ENCODE assay signal across 9 mouse cellular contexts in the genomic region with DNA sequence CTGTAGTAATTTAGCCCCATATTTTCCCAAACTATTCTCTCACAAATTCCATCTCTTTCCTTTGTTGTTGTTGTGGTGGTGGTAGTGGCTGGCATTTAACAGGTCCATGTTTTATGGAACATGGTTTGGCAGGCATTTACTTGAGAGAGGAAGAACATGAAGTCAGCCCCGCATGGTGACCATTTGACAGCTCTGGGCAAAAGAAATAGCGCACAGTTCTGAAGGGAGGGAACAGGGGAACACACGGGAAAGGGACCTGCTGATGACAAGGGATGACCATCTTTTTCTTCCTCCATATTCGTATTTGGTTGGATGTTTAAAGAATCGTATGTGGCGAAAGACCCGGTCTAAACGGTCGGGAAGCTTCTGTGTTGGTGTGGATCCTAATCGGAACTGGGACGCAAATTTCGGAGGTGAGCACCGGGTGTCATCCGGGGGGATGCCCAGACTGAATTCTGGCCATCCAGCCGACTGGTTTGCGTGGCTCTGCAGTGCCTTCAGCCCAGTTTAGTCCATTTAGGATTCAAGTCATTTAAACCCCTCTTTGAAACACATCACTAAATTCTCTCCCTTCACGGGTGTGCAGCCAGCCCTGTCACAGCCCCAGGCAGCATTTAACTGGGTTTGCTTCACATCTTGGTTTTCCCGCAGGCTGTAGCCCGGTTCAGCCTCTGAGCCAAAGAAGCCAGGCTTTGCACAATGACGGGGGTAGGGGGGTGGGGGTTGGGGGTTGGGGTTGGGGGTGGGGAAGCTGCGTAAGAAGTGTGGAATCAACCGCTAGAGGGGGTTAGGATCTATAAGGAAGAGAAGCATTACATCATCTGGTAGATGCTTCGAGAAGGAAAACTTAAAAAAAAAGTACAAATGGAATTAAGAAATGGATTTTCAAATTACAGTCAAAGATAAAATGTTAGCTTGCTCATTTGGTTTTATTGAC. TPM values are rescaled to one million over a fixed set of nuclear protein-coding genes. Genes with fewer than 3 reads are reported as not detected.
A peak's percentile ranks its signal among the peaks of the same experiment; 100 is the strongest.
DNase-seq lines count a peak whose midpoint lies in the region; ATAC-seq and TF ChIP-seq lines count a peak whose summit lies in the region.
"Had no signal": no experiment of that assay in that cellular context is flagged by ENCODE, and none has a peak within 500 bp of the region (broad histone marks: within the 10 kb centered on the region; RNA-seq: fewer than 3 reads in every experiment).

No protein-coding gene starts in this region.

- peak; percentile 62 for ATAC-seq in kidney, embryonic 15.5 days (replicated peaks; ENCODE audit: low FRiP score)
- ATAC-seq in embryonic facial prominence, embryonic 13.5 days (ENCODE audit: insufficient number of reproducible peaks, insufficient read depth, low FRiP score, low TSS enrichment, low read depth): no peak
- ATAC-seq in limb, embryonic 12.5 days (ENCODE audit: insufficient number of reproducible peaks, insufficient read depth, low FRiP score, low TSS enrichment, low read depth): no peak
- ATAC-seq in stomach, embryonic 15.5 days (ENCODE audit: insufficient read depth, low FRiP score, low read depth): no peak

- H3K9me3 ChIP-seq in kidney, embryonic 15.5 days (replicated peaks): no peaks in the 10 kb centered on the region
- H3K9me3 ChIP-seq in embryonic facial prominence, embryonic 13.5 days: no peaks in the 10 kb centered on the region
- H3K9me3 ChIP-seq in limb, embryonic 12.5 days: 0 out of 2 replicates have a peak, but pooled peaks cover 4% of the 10 kb centered on the region
- H3K9me3 ChIP-seq in stomach, embryonic 15.5 days: no peaks in the 10 kb centered on the region

- H3K4me3 ChIP-seq in kidney, embryonic 15.5 days (replicated peaks): peak overlapping the region; percentile 13
- no peak overlapping the region for H3K4me3 ChIP-seq in embryonic facial prominence, embryonic 13.5 days
- H3K4me3 ChIP-seq in limb, embryonic 12.5 days (replicated peaks): 0 out of 2 replicates have a peak overlapping the region, but pooled peaks have one; percentile 8
- H3K4me3 ChIP-seq in stomach, embryonic 15.5 days (replicated peaks): no peak overlapping the region

- peak overlapping the region; percentile 45 for H3K4me2 ChIP-seq in kidney, embryonic 15.5 days
- peak overlapping the region; percentile 47 for H3K4me2 ChIP-seq in embryonic facial prominence, embryonic 13.5 days
- peak overlapping the region; percentile 43 for H3K4me2 ChIP-seq in limb, embryonic 12.5 days
- peak overlapping the region; percentile 32 for H3K4me2 ChIP-seq in stomach, embryonic 15.5 days

- no peaks in the 10 kb centered on the region for H3K36me3 ChIP-seq in kidney, embryonic 15.5 days
- no peaks in the 10 kb centered on the region for H3K36me3 ChIP-seq in embryonic facial prominence, embryonic 13.5 days
- no peaks in the 10 kb centered on the region; the same call in 1 of the 2 replicates for H3K36me3 ChIP-seq in limb, embryonic 12.5 days
- no peaks in the 10 kb centered on the region for H3K36me3 ChIP-seq in stomach, embryonic 15.5 days

- DNase-seq in kidney, adult 18-20 months: no peak
- DNase-seq in brain, embryonic 14.5 days (ENCODE audit: low read depth): peak; percentile 95
- DNase-seq in thymus, postnatal 36 days: no peak
- no peak for DNase-seq in left cerebral cortex, adult 18-20 months (ENCODE audit: low spot score in 2 of 2)

- peaks cover 51% of the 10 kb centered on the region for H3K4me1 ChIP-seq in kidney, embryonic 15.5 days
- peaks cover 65% of the 10 kb centered on the region for H3K4me1 ChIP-seq in embryonic facial prominence, embryonic 13.5 days
- H3K4me1 ChIP-seq in limb, embryonic 12.5 days (replicated peaks): peaks cover 63% of the 10 kb centered on the region
- peaks cover 18% of the 10 kb centered on the region for H3K4me1 ChIP-seq in stomach, embryonic 15.5 days

- H3K9ac ChIP-seq in kidney, embryonic 15.5 days: no peak overlapping the region
- peak overlapping the region; percentile 22; the same call in 1 of the 2 replicates for H3K9ac ChIP-seq in embryonic facial prominence, embryonic 13.5 days
- no peak overlapping the region; the same call in 1 of the 2 replicates for H3K9ac ChIP-seq in limb, embryonic 12.5 days (replicated peaks)
- no peak overlapping the region for H3K9ac ChIP-seq in stomach, embryonic 15.5 days

- H3K27ac ChIP-seq in kidney, embryonic 15.5 days: peak overlapping the region; percentile 76
- peak overlapping the region; percentile 48 for H3K27ac ChIP-seq in embryonic facial prominence, embryonic 13.5 days
- peak overlapping the region; percentile 86 for H3K27ac ChIP-seq in limb, embryonic 12.5 days
- H3K27ac ChIP-seq in stomach, embryonic 15.5 days: no peak overlapping the region

- H3K27me3 ChIP-seq in kidney, embryonic 15.5 days: no peaks in the 10 kb centered on the region
- H3K27me3 ChIP-seq in embryonic facial prominence, embryonic 13.5 days: no peaks in the 10 kb centered on the region
- H3K27me3 ChIP-seq in limb, embryonic 12.5 days: no peaks in the 10 kb centered on the region
- H3K27me3 ChIP-seq in stomach, embryonic 15.5 days (replicated peaks): no peaks in the 10 kb centered on the region

- peak; percentile 6; the same call in 1 of the 2 replicates for TF ChIP-seq CTCF in brain, embryonic 14.5 days (IDR thresholded peaks at IDR 0.05; ENCODE audit: borderline replicate concordance, extremely low read depth, insufficient read depth, insufficient read length)

- 24% methylated on average over 23 of the region's 23 CpGs for WGBS in kidney, embryonic 15.5 days
- WGBS in embryonic facial prominence, embryonic 13.5 days: 25% methylated on average over 23 of the region's 23 CpGs
- WGBS in limb, embryonic 12.5 days: 23% methylated on average over 23 of the region's 23 CpGs
- 33% methylated on average over 23 of the region's 23 CpGs for WGBS in stomach, embryonic 15.5 days

- no peak for TF ChIP-seq POLR2A in brain, embryonic 14.5 days (IDR thresholded peaks at IDR 0.05; ENCODE audit: borderline replicate concordance, extremely low read depth, insufficient read depth, insufficient read length, poor library complexity, severe bottlenecking)

RNA-seq across cellular contexts. Expression of a gene that starts 10.5 kb away (rescaled TPM):
- 20.2 and 21.5 TPM in 2 replicates for polyA plus RNA-seq in kidney, embryonic 15.5 days (2015; fragmentation: Nextera tagmentation; extraction: Ambion mirVana)
- polyA plus RNA-seq in brain, embryonic 14.5 days (2012; rRNA removed): 3.4 and 4.1 TPM in 2 replicates
- 6.3 and 6.4 TPM in 2 replicates for polyA plus RNA-seq in embryonic facial prominence, embryonic 13.5 days (2015; fragmentation: Nextera tagmentation; extraction: Ambion mirVana)
- 23.7 and 28.1 TPM in 2 replicates for polyA plus RNA-seq in limb, embryonic 12.5 days (2016; fragmentation: Nextera tagmentation; extraction: Ambion mirVana)
- 765 and 1,219 TPM in 2 replicates for polyA plus RNA-seq in stomach, embryonic 15.5 days (2015; fragmentation: Nextera tagmentation; extraction: Ambion mirVana)
- total RNA-seq in left cerebral cortex, adult 18-20 months (2021): 1 to 10 TPM; 1.9 to 2.0 TPM

RNA-seq across cellular contexts. Expression of a gene that starts 16.3 kb away (rescaled TPM):
- polyA plus RNA-seq in kidney, embryonic 15.5 days (2015; fragmentation: Nextera tagmentation; extraction: Ambion mirVana): 0.18 and 0.37 TPM in 2 replicates
- polyA plus RNA-seq in brain, embryonic 14.5 days (2012; rRNA removed): 2.5 and 3.3 TPM in 2 replicates
- polyA plus RNA-seq in embryonic facial prominence, embryonic 13.5 days (2015; fragmentation: Nextera tagmentation; extraction: Ambion mirVana): 0.83 and 1.4 TPM in 2 replicates
- 1.9 TPM in 2 replicates for polyA plus RNA-seq in limb, embryonic 12.5 days (2016; fragmentation: Nextera tagmentation; extraction: Ambion mirVana)
- polyA plus RNA-seq in stomach, embryonic 15.5 days (2015; fragmentation: Nextera tagmentation; extraction: Ambion mirVana): 0.83 TPM in 2 replicates
- total RNA-seq in left cerebral cortex, adult 18-20 months (2021): under 1 TPM; 0.19 to 0.21 TPM

RNA-seq across cellular contexts. Expression of a gene that starts 42.3 kb away (rescaled TPM):
- polyA plus RNA-seq in kidney, embryonic 15.5 days (2015; fragmentation: Nextera tagmentation; extraction: Ambion mirVana): not detected in 2 replicates
- 0.09 and 0.10 TPM in 2 replicates for polyA plus RNA-seq in brain, embryonic 14.5 days (2012; rRNA removed)
- polyA plus RNA-seq in embryonic facial prominence, embryonic 13.5 days (2015; fragmentation: Nextera tagmentation; extraction: Ambion mirVana): 0.23 TPM in 1 of 2 replicates, not detected in the other
- polyA plus RNA-seq in limb, embryonic 12.5 days (2016; fragmentation: Nextera tagmentation; extraction: Ambion mirVana): 0.50 TPM in 1 of 2 replicates, not detected in the other
- polyA plus RNA-seq in stomach, embryonic 15.5 days (2015; fragmentation: Nextera tagmentation; extraction: Ambion mirVana): 0.09 TPM in 1 of 2 replicates, not detected in the other
- under 1 TPM; 0.52 to 0.74 TPM for total RNA-seq in left cerebral cortex, adult 18-20 months (2021)

RNA-seq across cellular contexts. Expression of a gene that starts 42.3 kb away (rescaled TPM):
- polyA plus RNA-seq in kidney, embryonic 15.5 days (2015; fragmentation: Nextera tagmentation; extraction: Ambion mirVana): 44.5 and 46.6 TPM in 2 replicates
- polyA plus RNA-seq in brain, embryonic 14.5 days (2012; rRNA removed): 45.9 and 59.4 TPM in 2 replicates
- polyA plus RNA-seq in embryonic facial prominence, embryonic 13.5 days (2015; fragmentation: Nextera tagmentation; extraction: Ambion mirVana): 30.4 and 35.4 TPM in 2 replicates
- 36.4 and 39.9 TPM in 2 replicates for polyA plus RNA-seq in limb, embryonic 12.5 days (2016; fragmentation: Nextera tagmentation; extraction: Ambion mirVana)
- 28.5 and 33.7 TPM in 2 replicates for polyA plus RNA-seq in stomach, embryonic 15.5 days (2015; fragmentation: Nextera tagmentation; extraction: Ambion mirVana)
- total RNA-seq in left cerebral cortex, adult 18-20 months (2021): 10 to 100 TPM; 21.7 to 24.8 TPM

RNA-seq across cellular contexts. Expression of a gene that starts 58.9 kb away (rescaled TPM):
- 0.40 and 0.66 TPM in 2 replicates for polyA plus RNA-seq in kidney, embryonic 15.5 days (2015; fragmentation: Nextera tagmentation; extraction: Ambion mirVana)
- polyA plus RNA-seq in brain, embryonic 14.5 days (2012; rRNA removed): 0.04 and 0.14 TPM in 2 replicates
- 0.12 and 0.28 TPM in 2 replicates for polyA plus RNA-seq in embryonic facial prominence, embryonic 13.5 days (2015; fragmentation: Nextera tagmentation; extraction: Ambion mirVana)
- polyA plus RNA-seq in limb, embryonic 12.5 days (2016; fragmentation: Nextera tagmentation; extraction: Ambion mirVana): 0.14 and 0.33 TPM in 2 replicates
- 0.14 and 0.21 TPM in 2 replicates for polyA plus RNA-seq in stomach, embryonic 15.5 days (2015; fragmentation: Nextera tagmentation; extraction: Ambion mirVana)
- total RNA-seq in left cerebral cortex, adult 18-20 months (2021): not detected
- total RNA-seq: left cerebral cortex, postnatal 14 days had no signal

Comparison
In these comparisons a context has a peak if more than half of its experiments do, and no peak if none do; other contexts are left out.
1. H3K4me3 ChIP-seq: peak in kidney, embryonic 15.5 days (single experiment) and limb, embryonic 12.5 days (single experiment); none in embryonic facial prominence, embryonic 13.5 days (single experiment) and stomach, embryonic 15.5 days (single experiment).
2. RNA of a gene that starts 10.5 kb away (polyA plus RNA-seq): 765 to 1,219 TPM in stomach, embryonic 15.5 days; 23.7 to 28.1 TPM in limb, embryonic 12.5 days, 20.2 to 21.5 TPM in kidney, embryonic 15.5 days, 6.3 to 6.4 TPM in embryonic facial prominence, embryonic 13.5 days and 3.4 to 4.1 TPM in brain, embryonic 14.5 days; every median in the first group is over 10 times any median in the second.
3. Peak in every context shown above with its lines, with median percentiles within 50 percentile points of each other: H3K4me2 ChIP-seq.